Mouse (Mus musculus) intestine, embryonic 15.5 days (tissue): ENCODE results near the gene Csrp1. TPM values are rescaled to one million over a fixed set of nuclear protein-coding genes. Genes with fewer than 3 reads are reported as not detected.

Experiments
- ATAC-seq: fragments of 200-750 bp; cut with Nextera tagmentation; 2 replicates; pipeline ENCODE4 v1.8.0; 2017; ENCODE audit warnings: moderate TSS enrichment, moderate library complexity
- H3K27ac ChIP-seq: fragments of 300-500 bp; sonication (generic); 2 replicates; pipeline ENCODE4 v1.5.1; 2015; ENCODE audit warnings: mild to moderate bottlenecking, inconsistent platforms
- H3K27me3 ChIP-seq: fragments of 300-500 bp; sonication (generic); replicated peaks from 2 replicates; pipeline ENCODE4 v1.6.1; 2015; ENCODE audit warnings: inconsistent platforms
- H3K36me3 ChIP-seq: fragments of 300-500 bp; sonication (generic); 2 replicates; pipeline ENCODE4 v1.6.1; 2015; ENCODE audit warnings: inconsistent platforms
- H3K4me1 ChIP-seq: fragments of 300-500 bp; sonication (generic); replicated peaks from 2 replicates; pipeline ENCODE4 v1.6.1; 2015; ENCODE audit warnings: inconsistent platforms
- H3K4me2 ChIP-seq: fragments of 300-500 bp; sonication (generic); replicated peaks from 2 replicates; pipeline ENCODE4 v1.6.1; 2015; ENCODE audit warnings: mild to moderate bottlenecking, inconsistent platforms
- H3K4me3 ChIP-seq: fragments of 300-500 bp; sonication (generic); replicated peaks from 2 replicates; pipeline ENCODE4 v1.5.1; 2015; ENCODE audit warnings: inconsistent platforms
- H3K9ac ChIP-seq: fragments of 300-500 bp; sonication (generic); 2 replicates; pipeline ENCODE4 v1.6.1; 2015; ENCODE audit warnings: inconsistent platforms
- H3K9me3 ChIP-seq: fragments of 300-500 bp; sonication (generic); 2 replicates; pipeline ENCODE4 v1.6.1; 2016; ENCODE audit warnings: inconsistent platforms
- WGBS: fragments of 180-500 bp; shearing (Covaris S2); methylation state at CpG from one replicate; pipeline ENCODE4 v1.1.7; 2015; 5-methylcytosine and 5-hydroxymethylcytosine counted together
- polyA plus RNA-seq: library from polyadenylated mRNA; unstranded; fragments of >200 nt; fragmentation: Nextera tagmentation; extraction: Ambion mirVana; gene quantifications from 2 replicates; pipeline ENCODE4 v1.2.1, GENCODE M21; 2015

Csrp1 gene
- polyA plus RNA-seq, 1 experiment from 2014 or later: 203 TPM

- Histone ChIP-seq H3K4me2 (peak overlapping the region; percentile 97), H3K4me3 (peak overlapping the region; percentile 72), H3K9ac (peak overlapping the region; percentile 82), H3K9me3 (no peaks in the 10 kb centered on the region), H3K4me1 (peaks cover 31% of the 10 kb centered on the region), H3K27ac (peak overlapping the region; percentile 90), H3K27me3 (no peaks in the 10 kb centered on the region), H3K36me3 (peaks cover 11% of the 10 kb centered on the region; the same call in 1 of the 2 replicates)
- 15% methylated on average over 30 of the region's 30 CpGs for WGBS
- no peak for ATAC-seq
These were observed 46.9 kb downstream of the Csrp1 start for GRCm38 (mm10) chr1:135766592-135767306.

- Histone ChIP-seq H3K9ac (peak overlapping the region; percentile 82; the same call in 1 of the 2 replicates), H3K9me3 (no peaks in the 10 kb centered on the region), H3K36me3 (peaks cover 11% of the 10 kb centered on the region; the same call in 1 of the 2 replicates), H3K27me3 (no peaks in the 10 kb centered on the region), H3K4me3 (peak overlapping the region; percentile 72), H3K27ac (0 out of 2 replicates have a peak overlapping the region, but pooled peaks have one; percentile 90), H3K4me1 (peaks cover 31% of the 10 kb centered on the region), H3K4me2 (peak overlapping the region; percentile 97)
- 63% methylated on average over 4 of the region's 4 CpGs for WGBS
- no peak for ATAC-seq
These were observed 47.5 kb downstream of the Csrp1 start for GRCm38 (mm10) chr1:135767324-135767890.

DNA sequence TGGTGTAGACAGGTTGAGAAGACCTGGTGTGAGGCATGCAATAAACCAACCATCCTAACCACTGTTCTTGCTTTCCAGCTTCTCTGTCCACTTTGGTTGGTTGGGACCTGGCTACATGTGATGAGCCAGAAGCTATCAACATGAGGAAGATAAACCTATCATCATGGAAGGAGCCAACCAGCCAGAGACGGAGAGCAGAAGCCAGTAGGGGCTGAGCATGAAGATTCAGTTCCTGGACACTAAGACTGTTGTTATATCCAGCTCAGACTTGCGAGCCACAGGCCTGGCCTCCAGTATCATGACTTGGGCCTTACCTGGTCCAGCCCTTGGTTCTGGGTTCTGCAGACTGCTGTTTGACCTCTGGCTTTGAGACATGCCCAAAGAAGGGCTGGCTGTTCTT is 48.5 kb downstream of the Csrp1 start:
- Histone ChIP-seq H3K4me2 (no peak overlapping the region), H3K9ac (no peak overlapping the region), H3K9me3 (no peaks in the 10 kb centered on the region), H3K27ac (no peak overlapping the region), H3K36me3 (peaks cover 11% of the 10 kb centered on the region; the same call in 1 of the 2 replicates), H3K4me3 (no peak overlapping the region), H3K27me3 (no peaks in the 10 kb centered on the region), H3K4me1 (peaks cover 31% of the 10 kb centered on the region)
- no peak for ATAC-seq
- 89% methylated on average over 2 of the region's 2 CpGs for WGBS

- WGBS: 73% methylated on average over 7 of the region's 7 CpGs
- H3K4me3 ChIP-seq: no peak overlapping the region
- H3K9me3 ChIP-seq: no peaks in the 10 kb centered on the region
- H3K9ac ChIP-seq: no peak overlapping the region
- H3K27me3 ChIP-seq: no peaks in the 10 kb centered on the region
- H3K4me2 ChIP-seq: no peak overlapping the region
- H3K36me3 ChIP-seq: peaks cover 11% of the 10 kb centered on the region; the same call in 1 of the 2 replicates
- H3K4me1 ChIP-seq: peaks cover 30% of the 10 kb centered on the region
- no peak for ATAC-seq
- H3K27ac ChIP-seq: no peak overlapping the region
These were observed 50.4 kb downstream of the Csrp1 start for GRCm38 (mm10) chr1:135770237-135770636.

- Histone ChIP-seq H3K4me1 (peaks cover 23% of the 10 kb centered on the region), H3K9ac (no peak overlapping the region), H3K4me2 (no peak overlapping the region), H3K9me3 (no peaks in the 10 kb centered on the region), H3K27ac (no peak overlapping the region), H3K27me3 (no peaks in the 10 kb centered on the region), H3K36me3 (peaks cover 11% of the 10 kb centered on the region; the same call in 1 of the 2 replicates), H3K4me3 (no peak overlapping the region)
- WGBS: 47% methylated on average over 12 of the region's 12 CpGs
- peak; percentile 62 for ATAC-seq
These were observed 51.2 kb downstream of the Csrp1 start for GRCm38 (mm10) chr1:135770896-135771572.

- no peak overlapping the region for H3K4me3 ChIP-seq
- no peaks in the 10 kb centered on the region for H3K27me3 ChIP-seq
- no peak overlapping the region for H3K27ac ChIP-seq
- peaks cover 11% of the 10 kb centered on the region; the same call in 1 of the 2 replicates for H3K36me3 ChIP-seq
- WGBS: 71% methylated on average over 8 of the region's 8 CpGs
- no peak for ATAC-seq
- peaks cover 23% of the 10 kb centered on the region for H3K4me1 ChIP-seq
- no peak overlapping the region for H3K9ac ChIP-seq
- no peak overlapping the region for H3K4me2 ChIP-seq
- H3K9me3 ChIP-seq: no peaks in the 10 kb centered on the region
These were observed 51.7 kb downstream of the Csrp1 start for GRCm38 (mm10) chr1:135771573-135771970.

- Histone ChIP-seq H3K9ac (no peak overlapping the region), H3K27ac (no peak overlapping the region), H3K4me2 (no peak overlapping the region), H3K4me1 (peaks cover 13% of the 10 kb centered on the region), H3K27me3 (no peaks in the 10 kb centered on the region), H3K4me3 (no peak overlapping the region), H3K36me3 (no peaks in the 10 kb centered on the region), H3K9me3 (no peaks in the 10 kb centered on the region)
- no peak for ATAC-seq
These were observed 56.7 kb downstream of the Csrp1 start for GRCm38 (mm10) chr1:135776596-135776995.

DNA sequence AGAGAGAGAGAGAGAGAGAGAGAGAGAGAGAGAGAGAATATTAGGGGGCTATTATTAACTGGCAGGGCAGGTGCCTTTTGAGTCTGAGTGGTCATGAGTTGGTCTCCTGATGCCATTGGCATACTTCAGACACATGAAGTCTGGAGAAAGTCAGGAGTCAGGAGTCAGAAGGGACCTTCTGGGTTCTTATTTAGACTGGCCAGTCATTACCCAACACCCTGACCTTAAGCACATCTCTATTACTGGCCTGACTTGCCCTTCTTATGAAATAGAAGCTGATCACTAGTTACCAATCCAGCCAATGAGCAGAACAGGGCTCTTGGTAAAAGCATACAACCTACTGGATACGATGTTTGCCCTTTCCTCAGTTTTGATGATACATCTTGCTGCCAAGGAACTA is 57.2 kb downstream of the Csrp1 start:
- Histone ChIP-seq H3K9ac (no peak overlapping the region), H3K27me3 (no peaks in the 10 kb centered on the region), H3K36me3 (no peaks in the 10 kb centered on the region), H3K9me3 (no peaks in the 10 kb centered on the region), H3K4me1 (peaks cover 13% of the 10 kb centered on the region), H3K27ac (no peak overlapping the region), H3K4me3 (no peak overlapping the region), H3K4me2 (no peak overlapping the region)
- no peak for ATAC-seq
- WGBS: 96% methylated on average over 1 of the region's 1 CpGs

- Histone ChIP-seq H3K9ac (no peak within 1 kb of the TSS), H3K27ac (peak within 1 kb of the TSS; percentile 57), H3K36me3 (no peaks in the 10 kb centered on the region), H3K27me3 (no peaks in the 10 kb centered on the region), H3K4me2 (peak within 1 kb of the TSS; percentile 32), H3K4me3 (no peak within 1 kb of the TSS), H3K9me3 (no peaks in the 10 kb centered on the region), H3K4me1 (peaks cover 13% of the 10 kb centered on the region)
- 24% methylated on average over 22 of the region's 22 CpGs for WGBS
- ATAC-seq: peak; percentile 62
These were observed 59.1 kb downstream of the Csrp1 start, which contains the start of gene Tnni1 for GRCm38 (mm10) chr1:135778780-135779535. Gene Tnni1, plus strand, starts transcription at chr1:135779434.

GRCm38 (mm10) chr1:135780649-135781048 is 60.8 kb downstream of the Csrp1 start:
- H3K4me1 ChIP-seq: peaks cover 13% of the 10 kb centered on the region
- H3K27ac ChIP-seq: no peak overlapping the region
- no peak overlapping the region for H3K4me2 ChIP-seq
- WGBS: 44% methylated on average over 4 of the region's 4 CpGs
- no peaks in the 10 kb centered on the region for H3K36me3 ChIP-seq
- H3K9ac ChIP-seq: 0 out of 2 replicates have a peak overlapping the region, but pooled peaks have one; percentile 19
- no peaks in the 10 kb centered on the region for H3K27me3 ChIP-seq
- H3K9me3 ChIP-seq: no peaks in the 10 kb centered on the region
- H3K4me3 ChIP-seq: no peak overlapping the region
- ATAC-seq: no peak

GRCm38 (mm10) chr1:135781220-135781619 is 61.4 kb downstream of the Csrp1 start:
- peak; percentile 50; the same call in 1 of the 2 replicates for ATAC-seq
- Histone ChIP-seq H3K36me3 (no peaks in the 10 kb centered on the region), H3K4me3 (no peak overlapping the region), H3K9ac (0 out of 2 replicates have a peak overlapping the region, but pooled peaks have one; percentile 19), H3K4me2 (no peak overlapping the region), H3K9me3 (no peaks in the 10 kb centered on the region), H3K27me3 (no peaks in the 10 kb centered on the region), H3K4me1 (peaks cover 13% of the 10 kb centered on the region), H3K27ac (no peak overlapping the region)
- 15% methylated on average over 13 of the region's 13 CpGs for WGBS

GRCm38 (mm10) chr1:135782816-135783215 is 63.0 kb downstream of the Csrp1 start:
- 57% methylated on average over 10 of the region's 10 CpGs for WGBS
- H3K27ac ChIP-seq: no peak overlapping the region
- ATAC-seq: no peak

More at GRCm38 (mm10) chr1:135782816-135783215, 63.0 kb downstream of the Csrp1 start:
- Histone ChIP-seq H3K4me2 (no peak overlapping the region), H3K27me3 (no peaks in the 10 kb centered on the region), H3K9ac (no peak overlapping the region), H3K4me1 (peaks cover 13% of the 10 kb centered on the region), H3K4me3 (no peak overlapping the region), H3K36me3 (no peaks in the 10 kb centered on the region), H3K9me3 (no peaks in the 10 kb centered on the region)
